ENCODE assay signal across 23 mouse cellular contexts in the genomic region with DNA sequence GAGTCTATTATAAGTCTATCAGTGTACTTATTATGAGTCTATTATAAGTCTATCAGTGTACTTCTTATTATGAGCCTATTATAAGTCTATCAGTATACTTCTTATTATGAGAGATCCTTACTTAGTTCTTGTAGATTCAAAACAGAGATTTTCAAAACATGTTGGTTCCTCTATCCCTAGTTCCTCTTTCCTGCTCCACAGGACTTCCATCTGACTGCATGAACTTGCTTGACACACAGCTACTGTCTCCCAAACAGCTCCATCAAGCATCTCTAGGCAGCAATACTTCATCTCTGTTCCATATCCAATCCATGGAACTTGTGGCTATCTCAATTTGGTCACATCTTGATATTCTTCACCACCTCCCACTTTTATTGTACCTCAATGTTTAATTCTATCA.
"Had no signal": no experiment of that assay in that cellular context is flagged by ENCODE, and none has a peak within 500 bp of the region (broad histone marks: within the 10 kb centered on the region; RNA-seq: fewer than 3 reads in every experiment).

No protein-coding gene starts in this region.

- H3K27me3 ChIP-seq: heart, embryonic 13.5 days; heart, embryonic 15.5 days; hindbrain, embryonic 13.5 days; intestine, embryonic 15.5 days; limb, embryonic 12.5 days had no signal

- H3K27ac ChIP-seq: heart, adult 2 months; heart, embryonic 13.5 days; heart, embryonic 15.5 days; hindbrain, embryonic 13.5 days; intestine, embryonic 15.5 days; layer of hippocampus, adult 2 months; left cerebral cortex, adult 2 months; limb, embryonic 10.5 days; limb, embryonic 12.5 days had no signal

- H3K9me3 ChIP-seq: heart, embryonic 13.5 days; heart, embryonic 15.5 days; hindbrain, embryonic 13.5 days; intestine, embryonic 15.5 days; limb, embryonic 10.5 days; limb, embryonic 12.5 days had no signal

- H3K4me3 ChIP-seq: heart, adult 2 months; heart, embryonic 13.5 days; heart, embryonic 15.5 days; hindbrain, embryonic 13.5 days; intestine, embryonic 15.5 days; layer of hippocampus, adult 2 months; left cerebral cortex, adult 2 months; limb, embryonic 10.5 days; limb, embryonic 12.5 days had no signal

- H3K9ac ChIP-seq: heart, embryonic 13.5 days; heart, embryonic 15.5 days; hindbrain, embryonic 13.5 days; intestine, embryonic 15.5 days; limb, embryonic 12.5 days had no signal

- DNase-seq: gastrocnemius, postnatal 25 days; heart, adult 11 months; heart, adult 2 months; heart, postnatal 14 days; heart, postnatal 36 days; kidney, adult 18-20 months; kidney, adult 8-10 months; kidney, postnatal 10 days; kidney, postnatal 25 days; kidney, postnatal 4 days; liver had no signal

- H3K36me3 ChIP-seq: heart, embryonic 13.5 days; heart, embryonic 15.5 days; hindbrain, embryonic 13.5 days; intestine, embryonic 15.5 days; limb, embryonic 10.5 days; limb, embryonic 12.5 days had no signal

- ATAC-seq: hindbrain, embryonic 16.5 days; inflammation-experienced regulatory T-cells, adult 6 months; intestine, embryonic 15.5 days; intestine, postnatal 0 days had no signal

- H3K4me2 ChIP-seq: heart, embryonic 11.5 days; heart, embryonic 13.5 days; heart, embryonic 15.5 days; hindbrain, embryonic 13.5 days; intestine, embryonic 15.5 days; limb, embryonic 12.5 days had no signal

- H3K4me1 ChIP-seq: heart, embryonic 13.5 days; heart, embryonic 15.5 days; hindbrain, embryonic 13.5 days; intestine, embryonic 15.5 days; limb, embryonic 10.5 days; limb, embryonic 12.5 days had no signal
